Mouse (Mus musculus) urinary bladder, adult 2 months (tissue): Measurements from ENCODE around the gene Cyp2t4. TPM values are rescaled to one million over a fixed set of nuclear protein-coding genes. Genes with fewer than 3 reads are reported as not detected.

ENCODE experiments used
- DNase-seq: peaks from one replicate; pipeline ENCODE4 v3.0.0; 2022; ENCODE audit warnings: low spot score
- polyA plus RNA-seq: library from polyadenylated mRNA; depleted of rRNA; stranded (reverse); fragments of >200 nt; gene quantifications from 2 replicates; pipeline ENCODE4 v1.2.3, GENCODE M21; 2012; rRNA removed

Gene Cyp2t4
- polyA plus RNA-seq, 1 experiment, result not detected

DNA sequence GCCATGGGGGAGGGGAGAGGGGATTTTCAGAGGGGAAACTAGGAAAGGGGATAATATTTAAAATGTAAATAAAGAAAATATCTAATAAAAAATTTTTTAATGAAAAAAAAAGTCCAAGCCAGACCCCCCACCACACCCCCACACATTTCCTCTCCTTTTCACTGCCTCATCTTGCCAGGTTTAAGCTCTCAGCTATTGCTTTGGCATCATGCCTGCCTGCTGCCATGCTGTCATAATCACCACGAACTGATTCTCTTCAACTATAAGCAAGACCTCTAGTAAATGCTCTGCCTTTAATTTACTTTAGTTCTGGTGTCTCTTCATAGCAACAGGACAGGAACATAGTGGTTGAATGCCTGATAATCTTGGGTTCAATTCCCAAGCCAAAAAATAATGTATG lies 29.0 kb downstream of the Cyp2t4 start:
- no peak for DNase-seq

DNA sequence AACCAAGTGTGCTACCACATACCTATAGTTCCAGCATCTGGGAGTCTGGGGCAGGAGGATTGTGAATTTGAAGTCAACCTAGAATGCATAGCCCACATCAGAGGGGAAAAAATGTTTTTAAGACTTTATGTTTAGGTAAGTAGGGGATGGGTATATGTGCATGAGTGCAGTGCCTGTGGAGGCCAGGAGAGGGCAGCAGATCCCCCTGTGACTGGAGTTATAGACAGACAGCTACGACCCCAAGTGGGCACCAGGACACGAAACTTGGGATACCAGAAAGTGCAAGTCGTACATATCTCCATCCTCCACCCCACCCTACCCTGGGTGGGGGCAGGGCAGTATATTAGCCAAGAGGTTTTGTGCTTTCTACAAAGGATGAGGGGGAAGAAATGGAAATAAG lies 31.4 kb downstream of the Cyp2t4 start:
- DNase-seq, result no peak

GRCm38 (mm10) chr7:27185986-27186385 lies 32.5 kb downstream of the Cyp2t4 start:
- DNase-seq, result no peak

GRCm38 (mm10) chr7:27189271-27189931 lies 35.9 kb downstream of the Cyp2t4 start:
- no peak for DNase-seq

GRCm38 (mm10) chr7:27192434-27192833 lies 38.9 kb downstream of the Cyp2t4 start:
- no peak for DNase-seq

GRCm38 (mm10) chr7:27193731-27194130 lies 40.2 kb downstream of the Cyp2t4 start:
- DNase-seq, result no peak

GRCm38 (mm10) chr7:27195681-27196611 lies 42.4 kb downstream of the Cyp2t4 start, which contains the start of the genes BC024978 and Snrpa:
Gene BC024978, plus strand, starts transcription at chr7:27195781.
Gene Snrpa, minus strand, starts transcription at chr7:27196271.
- peak; percentile 84 for DNase-seq

- no peak for DNase-seq
Measured at GRCm38 (mm10) chr7:27197136-27197535, 43.6 kb downstream of the Cyp2t4 start.

DNA sequence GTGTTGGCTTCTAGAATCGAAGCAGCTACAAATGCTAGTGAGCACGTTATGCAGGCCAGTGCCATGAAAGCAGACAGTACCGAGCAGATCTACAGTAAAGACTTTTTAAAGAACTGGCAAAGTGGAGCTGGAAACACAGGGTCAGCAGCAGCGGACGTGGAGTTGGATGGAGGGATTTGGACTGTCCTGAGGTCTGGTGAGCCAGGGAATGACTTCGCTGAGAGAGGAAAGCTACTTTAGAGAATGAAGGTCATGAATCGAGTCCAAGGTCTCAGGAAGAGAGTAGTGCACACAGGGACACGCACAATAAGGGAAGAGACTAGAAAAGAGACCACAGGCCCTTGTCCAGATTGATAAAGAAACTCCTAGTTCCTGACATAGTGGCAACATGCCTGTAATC lies 44.1 kb downstream of the Cyp2t4 start:
- DNase-seq, result no peak

- DNase-seq, result no peak
Measured at GRCm38 (mm10) chr7:27198355-27198754, 44.8 kb downstream of the Cyp2t4 start.

GRCm38 (mm10) chr7:27198779-27199178 lies 45.3 kb downstream of the Cyp2t4 start:
- no peak for DNase-seq

DNA sequence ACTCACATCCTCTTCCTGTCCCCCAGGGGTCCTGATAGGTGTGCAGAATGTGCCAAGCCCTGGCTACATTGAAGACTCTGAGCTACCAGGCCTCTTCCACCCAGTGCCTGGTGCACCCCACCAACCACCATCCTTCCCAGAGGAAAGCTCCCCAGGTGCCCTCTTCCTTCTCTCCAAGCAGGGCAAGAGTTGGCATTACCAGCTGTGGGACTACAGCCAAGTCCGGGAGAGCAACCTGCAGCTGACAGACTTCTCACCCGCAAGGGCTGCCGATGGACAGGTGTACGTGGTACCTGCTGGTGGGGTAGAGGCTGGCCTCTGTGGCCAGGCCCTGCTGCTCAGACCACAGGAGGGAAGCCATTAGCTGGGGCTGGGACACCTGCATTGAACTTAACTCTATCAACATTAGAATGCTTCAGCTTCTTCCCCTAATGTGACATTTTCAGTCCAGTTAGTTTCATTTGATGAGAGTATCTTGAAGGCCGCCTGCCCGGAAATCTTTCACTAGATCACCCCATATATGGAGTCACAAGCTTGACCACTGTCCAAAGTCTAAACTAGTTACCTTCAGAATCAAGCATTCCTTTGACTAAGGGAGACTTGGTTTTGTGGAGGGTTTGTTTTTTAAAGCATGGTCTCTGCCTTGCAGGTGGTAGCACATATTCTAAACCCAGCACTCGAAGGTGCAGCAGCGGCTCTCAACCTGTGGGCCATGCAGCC lies 50.4 kb downstream of the Cyp2t4 start:
- no peak for DNase-seq

Other genes with a start within 250 kb of the Cyp2t4 start
- gene Cyp2a22, start 214.3 kb upstream of the Cyp2t4 start, polyA plus RNA-seq, result not detected in 2 replicates
- not detected in 2 replicates for gene Cyp2a12, start 124.6 kb upstream of the Cyp2t4 start, polyA plus RNA-seq
- gene Cyp2f2, start 33.8 kb upstream of the Cyp2t4 start, polyA plus RNA-seq, result 30.4 and 47.4 TPM in 2 replicates
- gene Egln2, start 13.1 kb downstream of the Cyp2t4 start, polyA plus RNA-seq, result 64.2 and 67.5 TPM in 2 replicates
- 69.2 and 85.6 TPM in 2 replicates for gene Rab4b, start 25.2 kb downstream of the Cyp2t4 start, polyA plus RNA-seq
- gene Gm21983, start 27.4 kb downstream of the Cyp2t4 start, polyA plus RNA-seq, result not detected in 2 replicates
- 0.23 and 0.47 TPM in 2 replicates for gene Mia, start 27.4 kb downstream of the Cyp2t4 start, polyA plus RNA-seq
- gene BC024978, start 42.1 kb downstream of the Cyp2t4 start, polyA plus RNA-seq, result 11.1 and 12.0 TPM in 2 replicates
- 114 and 140 TPM in 2 replicates for gene Snrpa, start 42.6 kb downstream of the Cyp2t4 start, polyA plus RNA-seq
- gene Itpkc, start 74.9 kb downstream of the Cyp2t4 start, polyA plus RNA-seq, result 9.9 and 11.6 TPM in 2 replicates
- 20.4 and 20.7 TPM in 2 replicates for gene Coq8b, start 79.3 kb downstream of the Cyp2t4 start, polyA plus RNA-seq
- gene Numbl, start 104.7 kb downstream of the Cyp2t4 start, polyA plus RNA-seq, result 44.1 and 47.3 TPM in 2 replicates
- gene Ltbp4, start 184.0 kb downstream of the Cyp2t4 start, polyA plus RNA-seq, result 176 and 335 TPM in 2 replicates
- 39.4 and 46.5 TPM in 2 replicates for gene Shkbp1, start 202.3 kb downstream of the Cyp2t4 start, polyA plus RNA-seq
- 0.43 and 0.67 TPM in 2 replicates for gene Gm20479, start 203.7 kb downstream of the Cyp2t4 start, polyA plus RNA-seq